Mouse (Mus musculus) liver, adult 2 months (tissue): ENCODE data around the gene Tmem52b. TPM values are rescaled to one million over a fixed set of nuclear protein-coding genes. Genes with fewer than 3 reads are reported as not detected.

Experiments used
- DNase-seq: peaks from one replicate; pipeline ENCODE4 v3.0.0-alpha.2; 2011; ENCODE audit warnings: low read depth, low spot score; ENCODE audit errors: extremely low read depth
- H3K27ac ChIP-seq: fragments of 200-500 bp; replicated peaks from 2 replicates; pipeline ENCODE4 v1.5.1; 2012; ENCODE audit warnings: low read depth, mild to moderate bottlenecking, control low read depth, inconsistent platforms, low read length; ENCODE audit not compliant: insufficient read depth
- H3K27me3 ChIP-seq: fragments of 200-500 bp; 2 replicates; pipeline ENCODE4 v1.6.1; 2012; ENCODE audit warnings: mild to moderate bottlenecking, moderate library complexity, low read length, inconsistent platforms; ENCODE audit not compliant: control insufficient read depth, insufficient read depth
- H3K36me3 ChIP-seq: fragments of 200-500 bp; 2 replicates; pipeline ENCODE4 v1.6.1; 2012; ENCODE audit warnings: low read length, inconsistent platforms; ENCODE audit not compliant: control insufficient read depth, insufficient read depth
- H3K4me1 ChIP-seq: fragments of 200-500 bp; 2 replicates; pipeline ENCODE4 v1.6.1; 2011; ENCODE audit warnings: low read length; ENCODE audit not compliant: control insufficient read depth, insufficient read depth
- H3K4me3 ChIP-seq: fragments of 200-500 bp; 2 replicates; pipeline ENCODE4 v1.5.1; 2011; ENCODE audit warnings: low read depth, mild to moderate bottlenecking, control low read depth, low read length, moderate library complexity; ENCODE audit not compliant: insufficient read depth
- H3K79me2 ChIP-seq: fragments of 200-500 bp; 2 replicates; pipeline ENCODE4 v1.6.1; 2012; ENCODE audit warnings: inconsistent platforms, mild to moderate bottlenecking, low read length, moderate library complexity; ENCODE audit not compliant: control insufficient read depth, insufficient read depth
- H3K9ac ChIP-seq: fragments of 200-500 bp; 2 replicates; pipeline ENCODE4 v1.6.1; 2012; ENCODE audit warnings: low read depth, mild to moderate bottlenecking, control low read depth, inconsistent platforms, low read length
- CTCF ChIP-seq: fragments of 200-500 bp; IDR thresholded peaks from 2 replicates; pipeline ENCODE4 v1.5.1; 2011; ENCODE audit warnings: low read depth, low read length, control low read depth
- POLR2A ChIP-seq: fragments of 200-500 bp; IDR thresholded peaks from 2 replicates; pipeline ENCODE4 v1.6.1; 2011; ENCODE audit warnings: low read length, control low read depth; ENCODE audit not compliant: insufficient read depth; ENCODE audit errors: extremely low read depth
- WGBS: fragments of 180-500 bp; shearing (Covaris S2); methylation state at CpG from one replicate; pipeline ENCODE4 v1.1.7; 2018; 5-methylcytosine and 5-hydroxymethylcytosine counted together
- polyA plus RNA-seq: library from polyadenylated mRNA; depleted of rRNA; stranded (reverse); fragments of >200 nt; gene quantifications from 2 replicates; pipeline ENCODE4 v1.2.3, GENCODE M21; 2012
- total RNA-seq: library from RNA; depleted of rRNA; stranded (reverse); fragments of >200 nt; gene quantifications from 2 replicates; pipeline ENCODE4 v1.2.3, GENCODE M21; 2014

The Tmem52b gene
- total and polyA plus RNA-seq, 2 experiments = not detected

GRCm38 (mm10) chr6:129532942-129533860 lies 20.8 kb downstream of the Tmem52b start, which contains the start of gene Gabarapl1:
Gene Gabarapl1 (plus strand): TSS chr6:129533160.
- Histone ChIP-seq H3K36me3 (peaks cover 26% of the 10 kb centered on the region), H3K79me2 (peaks cover 33% of the 10 kb centered on the region), H3K27ac (peak within 1 kb of the TSS; percentile 94), H3K9ac (peak within 1 kb of the TSS; percentile 93), H3K27me3 (no peaks in the 10 kb centered on the region), H3K4me1 (peaks cover 44% of the 10 kb centered on the region), H3K4me3 (peak within 1 kb of the TSS; percentile 89)
- WGBS = under 1% methylated on average over 55 of the region's 55 CpGs
- DNase-seq = peak; percentile 43
- TF ChIP-seq POLR2A (peak; percentile 61; the same call in 1 of the 2 replicates), CTCF (no peak)

- DNase-seq = peak; percentile 40
- TF ChIP-seq POLR2A = no peak
- no peak for TF ChIP-seq CTCF
- Histone ChIP-seq H3K27me3 (no peaks in the 10 kb centered on the region), H3K4me1 (peaks cover 47% of the 10 kb centered on the region), H3K36me3 (peaks cover 34% of the 10 kb centered on the region), H3K4me3 (peak overlapping the region; percentile 89), H3K27ac (peak overlapping the region; percentile 94), H3K79me2 (peaks cover 33% of the 10 kb centered on the region), H3K9ac (peak overlapping the region; percentile 93)
- WGBS = under 1% methylated on average over 9 of the region's 9 CpGs
These were observed 21.7 kb downstream of the Tmem52b start for GRCm38 (mm10) chr6:129534057-129534456.

- Histone ChIP-seq H3K4me3 (peak overlapping the region; percentile 89), H3K36me3 (peaks cover 40% of the 10 kb centered on the region), H3K79me2 (peaks cover 33% of the 10 kb centered on the region), H3K4me1 (peaks cover 48% of the 10 kb centered on the region), H3K9ac (peak overlapping the region; percentile 49), H3K27me3 (no peaks in the 10 kb centered on the region), H3K27ac (peak overlapping the region; percentile 10; the same call in 1 of the 2 replicates)
- WGBS = 18% methylated on average over 4 of the region's 4 CpGs
- TF ChIP-seq POLR2A (no peak), CTCF (no peak)
- DNase-seq = peak; percentile 43
These were observed 22.4 kb downstream of the Tmem52b start for GRCm38 (mm10) chr6:129534627-129535190.

GRCm38 (mm10) chr6:129535723-129536122 lies 23.4 kb downstream of the Tmem52b start:
- peak overlapping the region; percentile 49; the same call in 1 of the 2 replicates for H3K9ac ChIP-seq
- peaks cover 43% of the 10 kb centered on the region for H3K4me1 ChIP-seq
- WGBS = 35% methylated on average over 4 of the region's 4 CpGs
- peaks cover 33% of the 10 kb centered on the region for H3K79me2 ChIP-seq
- peak overlapping the region; percentile 31; the same call in 1 of the 2 replicates for H3K4me3 ChIP-seq
- H3K27ac ChIP-seq = peak overlapping the region; percentile 49; the same call in 1 of the 2 replicates
- peaks cover 50% of the 10 kb centered on the region for H3K36me3 ChIP-seq
- peak; percentile 37 for DNase-seq
- TF ChIP-seq CTCF (no peak), POLR2A (no peak)
- no peaks in the 10 kb centered on the region for H3K27me3 ChIP-seq

- peaks cover 44% of the 10 kb centered on the region for H3K4me1 ChIP-seq
- DNase-seq = no peak
- 73% methylated on average over 6 of the region's 6 CpGs for WGBS
- H3K9ac ChIP-seq = no peak overlapping the region
- H3K79me2 ChIP-seq = peaks cover 27% of the 10 kb centered on the region
- TF ChIP-seq CTCF (no peak), POLR2A (no peak)
- no peak overlapping the region for H3K4me3 ChIP-seq
- H3K36me3 ChIP-seq = peaks cover 65% of the 10 kb centered on the region
- H3K27ac ChIP-seq = no peak overlapping the region
- no peaks in the 10 kb centered on the region for H3K27me3 ChIP-seq
These were observed 26.2 kb downstream of the Tmem52b start for GRCm38 (mm10) chr6:129538555-129538954.
